Mouse (Mus musculus) hindbrain, embryonic 10.5 days (tissue): ENCODE measurements around the gene Ccdc38. TPM values are rescaled to one million over a fixed set of nuclear protein-coding genes. Genes with fewer than 3 reads are reported as not detected.
A peak's percentile ranks its signal among the peaks of the same experiment; 100 is the strongest.

Experiments used
- DNase-seq: peaks from one replicate; pipeline ENCODE4 v3.0.0-alpha.2; 2017; ENCODE audit warnings: low spot score
- H3K27ac ChIP-seq: fragments of 300-500 bp; sonication (generic); 2 replicates; pipeline ENCODE4 v1.5.1; 2016; ENCODE audit warnings: mild to moderate bottlenecking, moderate library complexity
- H3K27me3 ChIP-seq: fragments of 300-500 bp; sonication (generic); 2 replicates; pipeline ENCODE4 v1.6.1; 2016; ENCODE audit warnings: mild to moderate bottlenecking; ENCODE audit not compliant: poor library complexity, insufficient read depth, severe bottlenecking
- H3K36me3 ChIP-seq: fragments of 300-500 bp; sonication (generic); 2 replicates; pipeline ENCODE4 v1.6.1; 2016; ENCODE audit warnings: mild to moderate bottlenecking, moderate library complexity
- H3K4me1 ChIP-seq: fragments of 300-500 bp; sonication (generic); replicated peaks from 2 replicates; pipeline ENCODE4 v1.6.1; 2016; ENCODE audit warnings: mild to moderate bottlenecking
- H3K4me3 ChIP-seq: fragments of 300-500 bp; sonication (generic); 2 replicates; pipeline ENCODE4 v1.5.1; 2016; ENCODE audit warnings: mild to moderate bottlenecking, moderate library complexity
- H3K9me3 ChIP-seq: fragments of 300-500 bp; sonication (generic); 2 replicates; pipeline ENCODE4 v1.6.1; 2016; ENCODE audit warnings: mild to moderate bottlenecking, moderate library complexity
- WGBS: fragments of 180-500 bp; shearing (Covaris S2); methylation state at CpG from one replicate; pipeline ENCODE4 v1.1.7; 2016; 5-methylcytosine and 5-hydroxymethylcytosine counted together
- polyA plus RNA-seq: library from polyadenylated mRNA; unstranded; fragments of >200 nt; fragmentation: Nextera tagmentation; extraction: Ambion mirVana; gene quantifications from 2 replicates; pipeline ENCODE4 v1.2.1, GENCODE M21; 2016

Ccdc38 gene
- polyA plus RNA-seq, 1 experiment from 2014 or later = 0.35 TPM

- WGBS = 67% methylated on average over 4 of the region's 4 CpGs
- no peak overlapping the region for H3K27ac ChIP-seq
- no peak for DNase-seq
- peaks cover 6% of the 10 kb centered on the region; the same call in 1 of the 2 replicates for H3K4me1 ChIP-seq
- peaks cover 4% of the 10 kb centered on the region; the same call in 1 of the 2 replicates for H3K27me3 ChIP-seq
- no peak overlapping the region for H3K4me3 ChIP-seq
- H3K9me3 ChIP-seq = no peaks in the 10 kb centered on the region
- H3K36me3 ChIP-seq = no peaks in the 10 kb centered on the region
Observed at GRCm38 (mm10) chr10:93595831-93596230, 55.4 kb downstream of the Ccdc38 start.

GRCm38 (mm10) chr10:93596641-93597040, 56.2 kb downstream of the Ccdc38 start:
- WGBS = 74% methylated on average over 3 of the region's 3 CpGs
- peaks cover 6% of the 10 kb centered on the region; the same call in 1 of the 2 replicates for H3K4me1 ChIP-seq
- H3K36me3 ChIP-seq = no peaks in the 10 kb centered on the region

GRCm38 (mm10) chr10:93602309-93602708, 61.9 kb downstream of the Ccdc38 start:
- WGBS = 76% methylated on average over 5 of the region's 5 CpGs
- Histone ChIP-seq H3K36me3 (no peaks in the 10 kb centered on the region), H3K4me3 (no peak overlapping the region), H3K27me3 (no peaks in the 10 kb centered on the region), H3K27ac (no peak overlapping the region), H3K9me3 (no peaks in the 10 kb centered on the region), H3K4me1 (0 out of 2 replicates have a peak, but pooled peaks cover 4% of the 10 kb centered on the region)
- DNase-seq = no peak

More at GRCm38 (mm10) chr10:93596641-93597040, 56.2 kb downstream of the Ccdc38 start:
- Histone ChIP-seq H3K4me3 (no peak overlapping the region), H3K27ac (no peak overlapping the region), H3K27me3 (peaks cover 4% of the 10 kb centered on the region; the same call in 1 of the 2 replicates), H3K9me3 (no peaks in the 10 kb centered on the region)
- DNase-seq = no peak

- 0 out of 2 replicates have a peak, but pooled peaks cover 4% of the 10 kb centered on the region for H3K4me1 ChIP-seq
- no peak for DNase-seq
- no peak overlapping the region for H3K27ac ChIP-seq
Observed at GRCm38 (mm10) chr10:93603256-93603655, 62.8 kb downstream of the Ccdc38 start.

GRCm38 (mm10) chr10:93606326-93606725, 65.9 kb downstream of the Ccdc38 start:
- Histone ChIP-seq H3K36me3 (no peaks in the 10 kb centered on the region), H3K27ac (no peak overlapping the region), H3K4me3 (no peak overlapping the region), H3K27me3 (no peaks in the 10 kb centered on the region), H3K9me3 (no peaks in the 10 kb centered on the region; the same call in 1 of the 2 replicates), H3K4me1 (0 out of 2 replicates have a peak, but pooled peaks cover 4% of the 10 kb centered on the region)
- WGBS = 94% methylated on average over 9 of the region's 9 CpGs
- no peak for DNase-seq

More at GRCm38 (mm10) chr10:93603256-93603655, 62.8 kb downstream of the Ccdc38 start:
- H3K4me3 ChIP-seq = no peak overlapping the region
- H3K27me3 ChIP-seq = no peaks in the 10 kb centered on the region
- no peaks in the 10 kb centered on the region for H3K36me3 ChIP-seq
- 96% methylated on average over 1 of the region's 1 CpGs for WGBS
- H3K9me3 ChIP-seq = no peaks in the 10 kb centered on the region

GRCm38 (mm10) chr10:93608051-93608450, 67.6 kb downstream of the Ccdc38 start:
- Histone ChIP-seq H3K4me1 (no peaks in the 10 kb centered on the region), H3K27ac (no peak overlapping the region), H3K9me3 (no peaks in the 10 kb centered on the region; the same call in 1 of the 2 replicates), H3K27me3 (no peaks in the 10 kb centered on the region), H3K36me3 (no peaks in the 10 kb centered on the region), H3K4me3 (no peak overlapping the region)
- DNase-seq = peak; percentile 38
- 68% methylated on average over 9 of the region's 9 CpGs for WGBS

GRCm38 (mm10) chr10:93609236-93609635, 68.8 kb downstream of the Ccdc38 start:
- no peaks in the 10 kb centered on the region for H3K4me1 ChIP-seq
- H3K4me3 ChIP-seq = no peak overlapping the region
- no peak overlapping the region for H3K27ac ChIP-seq
- no peaks in the 10 kb centered on the region for H3K27me3 ChIP-seq
- WGBS = 92% methylated on average over 7 of the region's 7 CpGs
- H3K9me3 ChIP-seq = no peaks in the 10 kb centered on the region; the same call in 1 of the 2 replicates
- H3K36me3 ChIP-seq = no peaks in the 10 kb centered on the region
- DNase-seq = no peak

- no peak overlapping the region for H3K4me3 ChIP-seq
- H3K27ac ChIP-seq = no peak overlapping the region
- no peaks in the 10 kb centered on the region for H3K36me3 ChIP-seq
- no peaks in the 10 kb centered on the region for H3K4me1 ChIP-seq
- no peaks in the 10 kb centered on the region for H3K27me3 ChIP-seq
- 97% methylated on average over 1 of the region's 1 CpGs for WGBS
- DNase-seq = no peak
- H3K9me3 ChIP-seq = no peaks in the 10 kb centered on the region; the same call in 1 of the 2 replicates
Observed at GRCm38 (mm10) chr10:93610896-93611295, 70.5 kb downstream of the Ccdc38 start.

- Histone ChIP-seq H3K36me3 (no peaks in the 10 kb centered on the region), H3K27ac (no peak overlapping the region), H3K9me3 (no peaks in the 10 kb centered on the region; the same call in 1 of the 2 replicates), H3K4me1 (no peaks in the 10 kb centered on the region), H3K4me3 (no peak overlapping the region), H3K27me3 (no peaks in the 10 kb centered on the region)
- WGBS = 50% methylated on average over 18 of the region's 18 CpGs
- peak; percentile 47 for DNase-seq
Observed at GRCm38 (mm10) chr10:93611419-93612007, 71.1 kb downstream of the Ccdc38 start.

- no peaks in the 10 kb centered on the region for H3K36me3 ChIP-seq
- 86% methylated on average over 8 of the region's 8 CpGs for WGBS
- no peaks in the 10 kb centered on the region for H3K9me3 ChIP-seq
- DNase-seq = no peak
- no peaks in the 10 kb centered on the region for H3K4me1 ChIP-seq
- H3K27ac ChIP-seq = no peak overlapping the region
- H3K4me3 ChIP-seq = no peak overlapping the region
- no peaks in the 10 kb centered on the region for H3K27me3 ChIP-seq
Observed at GRCm38 (mm10) chr10:93614850-93615249, 74.4 kb downstream of the Ccdc38 start.

GRCm38 (mm10) chr10:93620438-93621179, 80.2 kb downstream of the Ccdc38 start:
- H3K9me3 ChIP-seq = no peaks in the 10 kb centered on the region
- H3K4me1 ChIP-seq = peaks cover 8% of the 10 kb centered on the region; the same call in 1 of the 2 replicates
- H3K27me3 ChIP-seq = no peaks in the 10 kb centered on the region
- no peaks in the 10 kb centered on the region for H3K36me3 ChIP-seq
- H3K4me3 ChIP-seq = no peak overlapping the region
- no peak for DNase-seq
- 70% methylated on average over 7 of the region's 7 CpGs for WGBS
- no peak overlapping the region for H3K27ac ChIP-seq

GRCm38 (mm10) chr10:93623725-93624124, 83.3 kb downstream of the Ccdc38 start:
- no peak for DNase-seq
- H3K4me3 ChIP-seq = no peak overlapping the region
- 62% methylated on average over 9 of the region's 9 CpGs for WGBS
- H3K4me1 ChIP-seq = peaks cover 8% of the 10 kb centered on the region; the same call in 1 of the 2 replicates
- no peak overlapping the region for H3K27ac ChIP-seq
- no peaks in the 10 kb centered on the region for H3K9me3 ChIP-seq
- no peaks in the 10 kb centered on the region for H3K36me3 ChIP-seq
- no peaks in the 10 kb centered on the region for H3K27me3 ChIP-seq

GRCm38 (mm10) chr10:93624151-93624550, 83.7 kb downstream of the Ccdc38 start:
- Histone ChIP-seq H3K4me1 (peaks cover 8% of the 10 kb centered on the region; the same call in 1 of the 2 replicates), H3K36me3 (no peaks in the 10 kb centered on the region), H3K27ac (no peak overlapping the region), H3K4me3 (no peak overlapping the region), H3K9me3 (no peaks in the 10 kb centered on the region), H3K27me3 (no peaks in the 10 kb centered on the region)
- WGBS = 85% methylated on average over 10 of the region's 10 CpGs
- no peak for DNase-seq
